In genomic region chr17:33775287-33775686, GRCm38 (mm10) we compare ENCODE assay signal across 19 mouse cellular contexts.
"Had no signal": no experiment of that assay in that cellular context is flagged by ENCODE, and none has a peak within 500 bp of the region (broad histone marks: within the 10 kb centered on the region; RNA-seq: fewer than 3 reads in every experiment).

No protein-coding gene starts in this region.

- H3K9me3 ChIP-seq: intestine, embryonic 15.5 days; kidney, embryonic 15.5 days; limb, embryonic 13.5 days; liver, embryonic 13.5 days; megakaryocyte, embryonic 14.5 days; midbrain, embryonic 10.5 days; midbrain, embryonic 13.5 days; neural tube, embryonic 13.5 days had no signal

- H3K4me3 ChIP-seq: intestine, embryonic 15.5 days; kidney, embryonic 15.5 days; limb, embryonic 13.5 days; liver, embryonic 13.5 days; megakaryocyte, embryonic 14.5 days; midbrain, embryonic 10.5 days; midbrain, embryonic 13.5 days; myocyte; neural tube, embryonic 13.5 days had no signal

- H3K27ac ChIP-seq: intestine, embryonic 15.5 days; kidney, embryonic 15.5 days; limb, embryonic 13.5 days; liver, embryonic 13.5 days; midbrain, embryonic 10.5 days; midbrain, embryonic 13.5 days; neural tube, embryonic 13.5 days; stomach, postnatal 0 days had no signal

- H3K4me2 ChIP-seq: intestine, embryonic 15.5 days; kidney, embryonic 15.5 days; limb, embryonic 13.5 days; liver, embryonic 13.5 days; midbrain, embryonic 13.5 days; neural tube, embryonic 13.5 days had no signal

- H3K9ac ChIP-seq: intestine, embryonic 15.5 days; kidney, embryonic 15.5 days; limb, embryonic 13.5 days; liver, embryonic 13.5 days; midbrain, embryonic 13.5 days; neural tube, embryonic 13.5 days had no signal

- ATAC-seq: intestine, embryonic 15.5 days; midbrain, embryonic 13.5 days; midbrain, embryonic 16.5 days had no signal

- H3K27me3 ChIP-seq: intestine, embryonic 15.5 days; kidney, embryonic 15.5 days; limb, embryonic 13.5 days; liver, embryonic 13.5 days; megakaryocyte, embryonic 14.5 days; midbrain, embryonic 13.5 days; neural tube, embryonic 13.5 days had no signal

- H3K36me3 ChIP-seq: midbrain, embryonic 13.5 days had no signal

- DNase-seq: kidney, adult 8-10 months; kidney, postnatal 10 days; kidney, postnatal 4 days; left cerebral cortex, postnatal 4 days; liver, embryonic 13.5 days; lung, adult 2 months; thymus, adult 2 months; thymus, postnatal 14 days; thymus, postnatal 4 days had no signal
